Mouse (Mus musculus) E14TG2a.4 (cell line): ENCODE results near the gene Sh3gl2.

Experiments
- CTCF ChIP-seq: conservative IDR thresholded peaks from 2 replicates; pipeline ENCODE4 v1.5.1; 2014; ENCODE audit warnings: low read length
- NANOG ChIP-seq: IDR thresholded peaks from 2 replicates; pipeline ENCODE4 v1.6.1; 2014; ENCODE audit warnings: borderline replicate concordance, low read length, mixed read lengths
- POU5F1 ChIP-seq: IDR thresholded peaks from 2 replicates; pipeline ENCODE4 v1.6.1; 2014; ENCODE audit warnings: low read length, borderline replicate concordance

DNA sequence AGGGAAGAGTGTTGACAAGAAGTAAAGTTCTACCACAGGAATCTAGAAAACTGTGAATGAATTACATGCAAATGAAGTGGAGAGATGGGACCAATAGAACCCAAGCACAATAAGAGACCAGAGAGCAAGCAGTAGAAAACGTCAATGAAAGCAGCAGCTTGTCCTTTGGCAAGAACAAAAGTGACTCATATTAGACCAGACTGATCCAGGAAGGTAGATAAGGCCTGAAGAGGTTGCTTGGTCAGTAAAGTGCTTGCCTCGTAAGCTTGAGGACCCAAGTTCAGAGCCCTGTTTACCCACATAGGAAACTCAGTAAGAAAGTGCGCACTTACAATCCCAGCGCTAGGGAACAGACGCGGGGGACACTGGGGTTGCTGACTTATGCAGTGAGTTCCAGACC, 215.5 kb downstream of the Sh3gl2 start:
- TF ChIP-seq CTCF (no peak), POU5F1 (no peak), NANOG (no peak)
